Mouse (Mus musculus): ENCODE measurements around the gene Unc119. TPM values are rescaled to one million over a fixed set of nuclear protein-coding genes. Genes with fewer than 3 reads are reported as not detected.
A peak's percentile ranks its signal among the peaks of the same experiment; 100 is the strongest.

The Unc119 gene
- total RNA-seq, 1 experiment = 24.5 TPM

DNA sequence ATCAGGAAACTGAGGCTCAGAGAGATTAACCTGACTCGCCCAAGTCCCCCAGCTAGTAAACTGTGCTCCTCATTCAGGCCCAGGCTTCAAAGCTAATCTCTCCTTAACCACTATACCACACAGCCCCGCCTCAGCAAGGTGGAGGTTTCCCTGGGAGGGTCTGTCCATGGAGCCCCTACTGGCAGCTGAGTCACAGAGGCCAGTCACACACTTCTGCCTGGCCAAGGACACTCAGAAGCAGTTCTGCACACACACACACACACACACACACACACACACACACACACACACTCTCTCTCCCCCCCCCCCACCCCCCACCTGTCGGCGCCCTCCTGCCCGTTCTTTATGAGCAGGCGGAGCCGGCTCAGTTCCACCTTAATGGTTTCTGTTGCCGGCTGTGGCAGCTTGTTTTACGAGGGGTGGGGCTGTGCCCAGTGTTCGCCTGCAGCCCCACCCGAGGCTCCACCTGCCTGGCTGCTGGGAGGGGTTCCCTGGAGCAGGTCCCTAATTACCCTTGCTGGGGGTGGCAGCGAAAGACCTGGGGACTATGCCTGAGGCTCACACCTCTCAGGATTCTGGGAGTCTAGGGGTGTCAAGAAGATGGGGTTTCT is 34.4 kb downstream of the Unc119 start:
- TF ChIP-seq ZNF384 (IDR thresholded peaks at IDR 0.05; ENCODE audit: low read depth, low read length) = no peak
- TF ChIP-seq CHD2 (IDR thresholded peaks at IDR 0.05; ENCODE audit: low read depth, low read length) = no peak
- TF ChIP-seq MAFK (IDR thresholded peaks at IDR 0.05; ENCODE audit: insufficient read depth, low read depth, low read length) = no peak
- H3K9ac ChIP-seq (ENCODE audit: insufficient read depth, low read depth, low read length, poor library complexity, severe bottlenecking) = no peak overlapping the region
- H3K9me3 ChIP-seq (ENCODE audit: control insufficient read depth, insufficient read depth, low read depth, low read length) = no peaks in the 10 kb centered on the region
- in situ Hi-C loops (cut with MboI; ENCODE audit: low sequenced_read_pairs in 2 of 2, unreplicated experiment in 2 of 2) = no loop called here
- H3K36me3 ChIP-seq (ENCODE audit: control insufficient read depth, insufficient read depth, low read length, poor library complexity, severe bottlenecking) = no peaks in the 10 kb centered on the region
- no peak for DNase-seq (ENCODE audit: low read depth, low spot score)
- H3K4me3 ChIP-seq (ENCODE audit: insufficient read depth in 1 of 2, low read depth in 1 of 2, low read length in 2 of 2, poor library complexity in 1 of 2, severe bottlenecking in 1 of 2) = no peak overlapping the region
- H3K4me1 ChIP-seq (ENCODE audit: control insufficient read depth in 2 of 2, insufficient read depth in 2 of 2, low read length in 2 of 2, poor library complexity in 1 of 2) = peaks cover 0 to 10% of the 10 kb centered on the region in 2 experiments; a peak in 2 of 4 replicates
- H3K27ac ChIP-seq (ENCODE audit: insufficient read depth, low read depth, low read length, poor library complexity, severe bottlenecking) = no peak overlapping the region

DNA sequence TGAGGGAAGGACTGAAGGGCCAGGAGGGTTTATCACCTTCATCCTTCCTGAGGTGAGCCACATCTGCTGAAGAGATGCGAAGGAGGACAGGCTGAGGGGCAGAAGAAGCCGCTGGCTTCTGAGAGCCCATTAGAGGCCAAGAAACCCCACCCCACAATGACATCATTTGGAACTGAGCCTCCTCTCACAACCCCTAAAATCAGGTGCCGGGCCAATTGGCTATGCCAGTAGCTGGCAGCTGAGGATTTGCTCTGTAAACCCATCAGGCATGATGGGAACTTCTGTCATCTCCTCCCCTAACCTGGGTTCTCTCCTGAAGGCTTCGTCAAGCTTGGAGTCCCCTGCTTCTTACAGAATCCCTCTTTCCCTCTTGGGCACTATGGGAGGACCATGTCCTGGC is 37.1 kb downstream of the Unc119 start:
- DNase-seq (ENCODE audit: low read depth, low spot score) = no peak
- Histone ChIP-seq H3K4me1 (ENCODE audit: control insufficient read depth in 2 of 2, insufficient read depth in 2 of 2, low read length in 2 of 2, poor library complexity in 1 of 2) (peaks cover 0 to 10% of the 10 kb centered on the region in 2 experiments; a peak in 2 of 4 replicates), H3K27ac (ENCODE audit: insufficient read depth, low read depth, low read length, poor library complexity, severe bottlenecking) (no peak overlapping the region), H3K9me3 (ENCODE audit: control insufficient read depth, insufficient read depth, low read depth, low read length) (no peaks in the 10 kb centered on the region), H3K36me3 (ENCODE audit: control insufficient read depth, insufficient read depth, low read length, poor library complexity, severe bottlenecking) (no peaks in the 10 kb centered on the region), H3K9ac (ENCODE audit: insufficient read depth, low read depth, low read length, poor library complexity, severe bottlenecking) (no peak overlapping the region), H3K4me3 (ENCODE audit: insufficient read depth in 1 of 2, low read depth in 1 of 2, low read length in 2 of 2, poor library complexity in 1 of 2, severe bottlenecking in 1 of 2) (no peak overlapping the region)
- in situ Hi-C loops (cut with MboI; ENCODE audit: low sequenced_read_pairs in 2 of 2, unreplicated experiment in 2 of 2) = no loop called here
- no peak for TF ChIP-seq ZC3H11A (IDR thresholded peaks at IDR 0.05; ENCODE audit: borderline replicate concordance, low read depth, low read length)
- TF ChIP-seq HCFC1 (IDR thresholded peaks at IDR 0.05; ENCODE audit: borderline replicate concordance, insufficient read depth, low read length) = no peak
- TF ChIP-seq ZNF384 (IDR thresholded peaks at IDR 0.05; ENCODE audit: low read depth, low read length) = no peak
- no peak for TF ChIP-seq MAFK (IDR thresholded peaks at IDR 0.05; ENCODE audit: insufficient read depth, low read depth, low read length)
- TF ChIP-seq CHD2 (IDR thresholded peaks at IDR 0.05; ENCODE audit: low read depth, low read length) = no peak

DNA sequence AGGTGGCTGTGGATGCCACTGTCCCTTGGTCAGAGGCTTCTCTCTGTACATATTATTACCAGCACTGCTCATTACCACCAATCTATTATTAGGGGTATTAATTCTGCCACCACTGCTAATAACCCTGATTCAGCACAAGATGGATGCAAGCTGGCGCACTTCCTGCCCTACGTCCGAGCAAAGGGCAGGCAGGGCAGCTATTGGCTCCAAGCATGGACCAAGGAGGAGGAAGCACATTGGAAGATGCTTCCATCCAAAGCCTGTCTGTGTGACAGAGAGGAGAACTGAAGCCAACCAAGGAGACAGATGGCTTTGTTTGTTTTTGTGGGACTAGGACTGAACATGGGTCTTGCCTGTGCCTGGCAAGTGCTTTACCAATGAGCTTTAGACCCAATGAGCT is 37.7 kb downstream of the Unc119 start:
- Histone ChIP-seq H3K9me3 (ENCODE audit: control insufficient read depth, insufficient read depth, low read depth, low read length) (no peaks in the 10 kb centered on the region), H3K4me3 (ENCODE audit: insufficient read depth in 1 of 2, low read depth in 1 of 2, low read length in 2 of 2, poor library complexity in 1 of 2, severe bottlenecking in 1 of 2) (no peak overlapping the region), H3K4me1 (ENCODE audit: control insufficient read depth in 2 of 2, insufficient read depth in 2 of 2, low read length in 2 of 2, poor library complexity in 1 of 2) (peaks cover 0 to 10% of the 10 kb centered on the region in 2 experiments; a peak in 2 of 4 replicates), H3K27ac (ENCODE audit: insufficient read depth, low read depth, low read length, poor library complexity, severe bottlenecking) (no peak overlapping the region), H3K36me3 (ENCODE audit: control insufficient read depth, insufficient read depth, low read length, poor library complexity, severe bottlenecking) (no peaks in the 10 kb centered on the region), H3K9ac (ENCODE audit: insufficient read depth, low read depth, low read length, poor library complexity, severe bottlenecking) (no peak overlapping the region)
- no peak for TF ChIP-seq ZC3H11A (IDR thresholded peaks at IDR 0.05; ENCODE audit: borderline replicate concordance, low read depth, low read length)
- no peak for TF ChIP-seq MAFK (IDR thresholded peaks at IDR 0.05; ENCODE audit: insufficient read depth, low read depth, low read length)
- no peak for TF ChIP-seq ZNF384 (IDR thresholded peaks at IDR 0.05; ENCODE audit: low read depth, low read length)
- no peak for TF ChIP-seq HCFC1 (IDR thresholded peaks at IDR 0.05; ENCODE audit: borderline replicate concordance, insufficient read depth, low read length)
- TF ChIP-seq CHD2 (IDR thresholded peaks at IDR 0.05; ENCODE audit: low read depth, low read length) = no peak
- in situ Hi-C loops (cut with MboI; ENCODE audit: low sequenced_read_pairs in 2 of 2, unreplicated experiment in 2 of 2) = no loop called here
- DNase-seq (ENCODE audit: low read depth, low spot score) = no peak

DNA sequence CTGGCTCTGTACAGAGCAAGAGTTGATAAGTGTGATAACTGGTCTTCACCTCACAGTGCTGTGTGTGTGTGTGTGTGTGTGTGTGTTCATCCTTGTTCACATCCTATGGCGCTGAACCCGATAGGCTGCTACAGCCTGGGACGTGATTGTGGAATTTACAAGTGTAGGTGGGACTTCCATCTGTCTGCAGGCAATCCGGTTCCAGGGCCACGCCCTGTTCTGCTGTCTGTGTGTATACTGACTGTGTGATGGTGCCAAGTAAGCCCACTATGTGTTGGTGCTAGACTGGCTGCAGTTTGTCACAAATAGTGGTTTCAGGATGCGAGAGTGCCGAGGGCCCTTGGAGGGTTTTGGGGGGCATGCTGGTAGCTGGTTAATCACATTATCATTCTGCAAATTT is 39.0 kb downstream of the Unc119 start:
- H3K9me3 ChIP-seq (ENCODE audit: control insufficient read depth, insufficient read depth, low read depth, low read length) = no peaks in the 10 kb centered on the region
- no peak overlapping the region for H3K9ac ChIP-seq (ENCODE audit: insufficient read depth, low read depth, low read length, poor library complexity, severe bottlenecking)
- no peak for TF ChIP-seq ZC3H11A (IDR thresholded peaks at IDR 0.05; ENCODE audit: borderline replicate concordance, low read depth, low read length)
- H3K36me3 ChIP-seq (ENCODE audit: control insufficient read depth, insufficient read depth, low read length, poor library complexity, severe bottlenecking) = no peaks in the 10 kb centered on the region
- no peak overlapping the region for H3K27ac ChIP-seq (ENCODE audit: insufficient read depth, low read depth, low read length, poor library complexity, severe bottlenecking)
- H3K4me3 ChIP-seq (ENCODE audit: insufficient read depth in 1 of 2, low read depth in 1 of 2, low read length in 2 of 2, poor library complexity in 1 of 2, severe bottlenecking in 1 of 2) = no peak overlapping the region
- DNase-seq (ENCODE audit: low read depth, low spot score) = no peak
- in situ Hi-C loops (cut with MboI; ENCODE audit: low sequenced_read_pairs in 2 of 2, unreplicated experiment in 2 of 2) = no loop called here
- H3K4me1 ChIP-seq (ENCODE audit: control insufficient read depth in 2 of 2, insufficient read depth in 2 of 2, low read length in 2 of 2, poor library complexity in 1 of 2) = peaks cover 0 to 10% of the 10 kb centered on the region in 2 experiments; a peak in 2 of 4 replicates

DNA sequence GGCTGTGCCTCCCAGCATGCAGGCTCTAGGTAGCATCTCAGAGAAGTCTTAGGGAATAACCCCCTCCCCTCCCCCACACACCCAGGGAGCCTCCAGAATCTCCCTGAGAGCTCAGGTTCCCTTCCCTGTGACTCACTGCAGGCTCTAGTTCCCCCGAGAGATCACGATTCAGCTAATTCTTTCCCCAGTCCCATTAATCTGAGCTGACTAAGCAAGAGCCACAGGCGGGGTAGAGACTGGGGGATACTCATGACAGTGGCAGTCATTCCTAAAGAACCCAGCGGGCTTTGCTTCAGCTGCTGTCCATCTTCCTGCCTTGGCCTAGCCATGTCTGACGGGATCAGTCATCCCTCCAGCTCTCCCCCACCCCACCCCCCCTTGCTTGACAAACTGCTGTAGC is 39.4 kb downstream of the Unc119 start:
- no peaks in the 10 kb centered on the region for H3K36me3 ChIP-seq (ENCODE audit: control insufficient read depth, insufficient read depth, low read length, poor library complexity, severe bottlenecking)
- in situ Hi-C loops (cut with MboI; ENCODE audit: low sequenced_read_pairs in 2 of 2, unreplicated experiment in 2 of 2) = no loop called here
- H3K9ac ChIP-seq (ENCODE audit: insufficient read depth, low read depth, low read length, poor library complexity, severe bottlenecking) = no peak overlapping the region
- H3K4me3 ChIP-seq (ENCODE audit: insufficient read depth in 1 of 2, low read depth in 1 of 2, low read length in 2 of 2, poor library complexity in 1 of 2, severe bottlenecking in 1 of 2) = no peak overlapping the region
- no peaks in the 10 kb centered on the region for H3K9me3 ChIP-seq (ENCODE audit: control insufficient read depth, insufficient read depth, low read depth, low read length)
- TF ChIP-seq MAFK (IDR thresholded peaks at IDR 0.05; ENCODE audit: insufficient read depth, low read depth, low read length) = peak; percentile 42; the same call in 1 of the 2 replicates
- TF ChIP-seq ZC3H11A (IDR thresholded peaks at IDR 0.05; ENCODE audit: borderline replicate concordance, low read depth, low read length) = no peak
- no peak for TF ChIP-seq ZNF384 (IDR thresholded peaks at IDR 0.05; ENCODE audit: low read depth, low read length)
- H3K27ac ChIP-seq (ENCODE audit: insufficient read depth, low read depth, low read length, poor library complexity, severe bottlenecking) = no peak overlapping the region
- DNase-seq (ENCODE audit: low read depth, low spot score) = no peak
- peaks cover 0 to 7% of the 10 kb centered on the region in 2 experiments; a peak in 2 of 4 replicates for H3K4me1 ChIP-seq (ENCODE audit: control insufficient read depth in 2 of 2, insufficient read depth in 2 of 2, low read length in 2 of 2, poor library complexity in 1 of 2)

All from ES-E14 (cell line).